Mouse (Mus musculus): ENCODE data around the gene Atox1.

DNA sequence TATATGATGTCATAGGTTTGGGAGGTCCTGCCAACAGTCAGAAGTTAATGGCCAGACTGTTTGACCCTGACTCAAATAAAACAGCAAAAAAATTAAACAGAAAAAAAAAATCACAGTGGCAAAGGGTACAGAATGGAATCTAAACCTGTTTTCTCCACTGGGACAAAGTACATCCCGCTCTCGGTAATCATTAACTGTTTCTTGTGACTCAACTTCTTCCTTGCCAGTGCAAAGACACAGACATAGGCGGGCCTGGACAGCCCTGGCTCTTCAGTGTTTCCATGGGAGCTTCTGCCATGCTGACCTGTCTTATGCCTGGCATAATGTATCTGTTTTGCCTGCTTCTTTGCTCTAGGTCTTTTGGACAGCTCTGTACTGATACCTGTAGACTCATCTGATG, 4.1 kb upstream of the Atox1 start:
- no peak for TF ChIP-seq CTCF (IDR thresholded peaks at IDR 0.05; ENCODE audit: borderline replicate concordance, insufficient read depth, low read length)
- TF ChIP-seq POLR2A (IDR thresholded peaks at IDR 0.05; ENCODE audit: low read depth, low read length): no peak

Data from embryonic fibroblast, embryonic 13.5 days (primary cell).